Mouse (Mus musculus) CD4-positive helper T cell, adult 2 months (primary cell): ENCODE data around the gene Gpd1.
A peak's percentile ranks its signal among the peaks of the same experiment; 100 is the strongest.

Source experiments
- DNase-seq: peaks from one replicate; pipeline ENCODE4 v3.0.0-alpha.2; 2012; ENCODE audit warnings: low read depth, missing footprints, low spot score

Gene Gpd1

DNA sequence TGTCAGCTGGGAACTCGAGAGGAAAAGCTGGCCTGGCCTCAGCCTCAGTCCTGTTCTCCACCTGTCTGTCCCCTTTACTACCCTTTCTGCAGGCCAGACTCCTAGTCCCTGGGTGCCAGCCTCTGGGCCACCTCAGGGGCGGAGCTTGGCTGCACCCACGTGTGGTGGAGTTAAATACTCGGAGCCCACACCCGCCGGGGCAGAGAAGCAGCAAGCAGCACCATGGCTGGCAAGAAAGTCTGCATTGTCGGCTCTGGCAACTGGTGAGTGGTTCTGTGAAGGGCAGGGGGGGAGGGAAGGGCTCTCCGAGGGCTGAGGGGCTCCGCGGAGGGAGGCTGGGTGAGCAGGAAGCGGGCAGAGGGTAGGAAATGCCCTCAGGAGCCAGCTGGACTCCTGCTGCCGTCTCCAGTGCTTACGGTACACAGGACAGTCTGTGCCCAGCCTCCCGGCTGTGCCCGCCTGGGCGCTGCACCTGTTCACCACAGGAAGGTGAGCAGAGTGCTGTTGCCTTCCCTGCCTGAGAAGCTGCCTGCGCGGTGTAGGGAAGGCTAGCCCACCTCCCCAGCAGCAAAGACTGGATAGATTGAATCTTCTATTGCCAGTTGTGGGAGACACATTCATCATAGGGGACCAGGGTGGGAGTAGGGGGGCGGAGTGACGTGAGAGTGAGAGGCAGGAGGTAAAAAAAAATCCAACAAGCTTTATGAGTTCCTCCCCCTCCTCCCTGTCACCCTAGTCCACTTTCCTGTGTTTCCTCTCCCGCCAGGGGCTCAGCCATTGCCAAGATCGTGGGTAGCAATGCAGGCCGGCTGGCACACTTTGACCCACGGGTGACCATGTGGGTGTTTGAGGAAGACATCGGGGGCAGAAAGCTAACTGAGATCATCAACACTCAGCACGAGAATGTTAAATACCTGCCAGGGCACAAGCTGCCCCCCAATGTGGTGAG, at the start of gene Gpd1:
TSS of gene Gpd1 (plus strand) at position 130 of the 949 bp plus-strand sequence.
- DNase-seq: no peak

DNA sequence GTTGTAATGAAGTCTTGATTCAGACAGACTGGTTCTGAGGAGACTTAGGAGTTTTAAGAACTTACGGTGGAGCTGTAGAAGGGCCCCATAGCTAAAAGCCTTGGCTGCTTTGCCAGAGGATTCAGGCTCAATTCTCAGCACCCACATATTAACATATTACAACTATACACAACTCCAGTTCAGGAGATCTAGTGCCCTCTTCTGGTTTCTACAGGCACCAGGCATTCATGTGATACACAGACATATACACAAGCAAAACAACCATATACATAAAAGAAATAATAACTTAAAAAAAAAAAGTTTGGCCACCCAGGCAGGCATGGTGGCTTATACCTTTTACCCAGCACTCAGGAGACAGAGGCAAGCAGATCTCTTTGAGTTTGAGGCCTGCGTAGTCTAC, 49.8 kb upstream of the Gpd1 start:
- DNase-seq: no peak

GRCm38 (mm10) chr15:99668881-99669280, 48.4 kb upstream of the Gpd1 start:
- peak; percentile 75 for DNase-seq

DNA sequence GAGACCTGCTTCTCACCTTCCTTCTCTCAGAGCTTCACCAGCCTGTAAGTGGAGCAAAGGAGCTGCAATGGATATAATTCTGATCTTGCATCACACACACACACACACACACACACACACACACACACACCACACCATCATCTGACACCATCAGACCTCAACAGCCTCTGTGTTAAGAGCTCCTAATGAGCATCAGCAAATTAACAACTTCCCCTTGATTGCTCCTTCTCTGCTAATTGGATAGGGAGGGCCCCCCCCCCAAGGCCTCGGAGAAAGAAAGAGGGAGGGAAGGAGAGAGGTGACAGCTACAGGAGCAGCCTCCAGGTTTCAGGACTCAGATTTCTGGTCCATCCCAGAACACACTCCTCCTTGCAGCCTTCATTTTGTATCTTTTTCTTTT, 47.9 kb upstream of the Gpd1 start:
- no peak for DNase-seq

DNA sequence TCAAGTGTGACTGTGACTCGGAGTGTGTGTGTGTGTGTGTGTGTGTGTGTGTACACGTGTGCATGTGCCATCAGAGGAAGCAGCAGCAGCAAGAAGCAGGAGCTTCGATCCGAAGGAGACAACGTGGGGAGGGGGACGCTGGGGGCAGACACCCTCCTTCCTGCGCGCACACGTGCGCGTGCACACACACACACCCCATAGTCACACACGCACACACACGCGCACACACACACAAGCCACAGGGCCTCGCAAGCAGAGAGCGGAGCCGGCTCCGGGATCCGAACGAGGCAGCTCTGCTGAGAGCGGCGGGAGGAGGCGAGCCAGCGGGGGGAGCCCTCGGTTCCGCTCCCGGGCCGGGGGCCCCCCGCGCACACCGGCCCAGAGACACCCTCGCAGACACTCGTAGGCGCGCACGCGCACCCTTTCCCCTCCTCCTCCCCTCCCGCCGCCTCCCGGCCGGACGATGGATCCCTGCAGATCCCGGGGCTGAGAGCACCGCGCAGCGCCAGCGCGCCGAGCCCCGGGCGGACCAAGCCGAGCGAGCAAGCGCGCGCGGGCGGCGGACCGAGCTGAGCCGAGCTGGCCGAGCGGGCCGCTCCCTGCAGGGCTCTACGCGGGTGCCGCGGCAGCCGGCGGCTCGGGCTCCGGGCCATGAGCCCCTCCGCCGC, 47.0 kb upstream of the Gpd1 start, which contains the start of gene Asic1:
TSS of gene Asic1 (plus strand) at position 215 of the 668 bp plus-strand sequence.
- peak; percentile 16 for DNase-seq

DNA sequence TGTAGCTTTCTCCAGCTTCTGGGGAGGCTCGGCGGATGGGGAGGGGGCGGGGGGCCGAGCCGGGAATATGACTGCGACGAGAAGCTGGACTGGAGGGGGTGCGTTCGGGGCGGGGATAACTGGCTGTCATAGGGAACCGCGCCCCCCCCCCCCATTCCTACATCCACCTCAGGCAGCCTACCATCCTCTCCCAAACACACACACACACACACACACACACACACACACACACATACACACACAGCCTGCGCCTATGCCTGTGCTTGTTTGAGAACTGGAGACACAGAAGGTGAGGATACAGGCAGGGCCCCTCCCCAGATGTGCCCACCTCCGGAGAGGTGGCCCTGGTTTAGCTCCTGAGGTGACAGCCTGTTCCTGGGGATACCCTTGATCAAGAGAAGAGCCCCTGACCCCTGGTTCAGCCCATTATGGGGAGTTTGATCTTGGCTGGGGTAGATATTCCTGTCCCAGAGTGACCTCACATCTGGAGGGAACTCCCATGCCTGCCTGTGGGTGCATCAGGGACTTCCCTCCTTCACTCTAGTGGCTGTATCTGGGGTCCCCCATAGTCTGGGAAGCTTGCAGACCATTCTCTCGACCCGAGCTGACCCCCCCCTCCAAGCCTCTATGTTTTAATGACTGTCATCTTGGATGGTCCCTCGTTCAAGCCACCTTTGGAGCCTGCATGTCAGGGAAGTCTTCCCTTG, 46.2 kb upstream of the Gpd1 start:
- no peak for DNase-seq

- DNase-seq: no peak
These were observed 45.5 kb upstream of the Gpd1 start for GRCm38 (mm10) chr15:99671783-99672182.

DNA sequence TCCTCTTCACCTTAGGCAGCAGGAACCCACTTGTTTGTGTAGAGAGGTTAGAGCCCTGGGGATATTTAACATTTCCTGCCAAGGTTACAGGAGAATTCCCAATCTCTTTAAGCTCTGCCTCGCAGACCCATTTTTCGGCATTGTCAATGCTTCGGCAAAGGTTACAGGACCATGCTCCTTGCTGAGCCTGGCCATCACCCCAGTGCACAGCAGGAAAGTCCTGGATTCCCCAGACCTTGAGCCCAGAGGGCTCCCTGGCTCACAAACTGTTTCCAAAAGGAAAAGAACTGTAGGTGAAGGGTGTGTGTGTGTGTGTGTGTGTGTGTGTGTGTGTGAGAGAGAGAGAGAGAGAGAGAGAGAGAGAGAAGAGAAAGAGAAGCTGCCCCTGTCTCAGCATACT, 42.4 kb upstream of the Gpd1 start:
- no peak for DNase-seq

DNA sequence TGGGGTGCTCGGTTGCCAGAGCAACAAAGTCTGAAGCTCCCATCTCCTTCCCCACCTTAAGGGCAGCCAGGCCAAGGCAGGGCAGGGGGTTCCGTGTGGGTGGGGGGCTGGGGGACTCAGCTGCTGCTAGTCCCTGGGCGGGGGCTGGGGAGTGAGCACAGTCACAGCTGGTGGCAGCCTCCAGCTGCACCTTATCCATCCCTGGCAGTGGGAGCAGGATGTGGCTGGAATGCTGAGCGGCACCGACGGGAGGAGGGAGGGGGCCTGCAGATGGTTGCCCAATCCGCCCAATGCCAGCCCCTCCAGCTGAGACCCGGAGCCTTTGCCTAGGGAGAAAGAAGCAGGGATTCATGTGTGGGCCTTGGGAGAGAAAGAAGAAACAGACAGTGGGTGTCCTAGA, 40.2 kb upstream of the Gpd1 start:
- DNase-seq: no peak

DNA sequence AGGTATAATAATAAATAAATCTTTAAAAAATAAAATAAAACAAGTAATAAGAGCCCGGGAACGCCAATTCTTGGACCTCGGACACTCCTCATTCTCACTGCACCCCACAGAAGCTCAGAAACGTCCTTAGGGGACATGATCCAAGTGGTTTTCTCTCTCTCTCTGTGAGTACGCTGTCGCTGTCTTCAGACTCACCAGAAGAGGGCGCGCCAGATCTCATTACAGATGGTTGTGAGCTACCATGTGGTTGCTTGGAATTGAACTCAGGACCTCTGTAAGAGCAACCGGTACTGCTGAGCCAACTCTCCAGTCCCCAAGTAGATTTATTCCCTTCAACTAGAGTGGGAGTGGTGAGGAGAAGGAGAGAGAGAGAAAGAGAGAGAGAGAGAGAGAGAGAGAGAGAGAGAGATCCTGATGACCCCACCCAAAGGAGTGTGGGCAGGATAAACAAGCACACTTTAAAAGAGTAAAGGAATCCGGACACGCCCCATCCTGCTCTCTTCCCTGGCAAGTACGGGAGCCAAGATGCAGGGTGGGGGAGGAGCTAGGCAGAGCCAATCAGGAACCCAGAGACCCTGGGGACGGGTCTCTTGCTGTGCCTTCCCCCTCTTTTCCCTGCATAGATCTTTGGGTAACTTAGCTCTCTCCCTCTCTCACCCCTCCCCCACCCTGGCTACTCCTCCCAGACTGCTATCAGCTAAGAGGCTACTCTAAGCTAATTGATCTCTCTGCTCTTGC, 39.1 kb upstream of the Gpd1 start:
- DNase-seq: peak; percentile 48

DNA sequence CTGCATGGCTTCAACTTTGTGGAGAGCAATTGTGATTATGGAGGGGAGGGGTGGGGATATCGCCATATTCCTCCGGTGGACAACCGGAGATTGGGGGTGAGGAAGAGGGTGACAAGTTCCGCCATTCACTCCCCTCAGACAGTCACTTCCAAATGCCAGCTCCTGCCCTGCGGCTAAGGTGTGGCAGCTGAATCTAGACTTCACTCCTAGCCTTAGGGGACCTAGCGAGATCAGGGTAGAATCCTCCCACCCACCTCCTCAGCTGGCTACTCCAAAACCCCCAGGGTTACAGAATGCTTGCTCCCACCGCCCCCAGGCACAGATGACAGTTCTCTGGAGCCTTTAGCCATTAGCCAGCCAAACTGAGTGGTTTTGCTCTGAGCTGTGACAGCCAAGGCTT, 38.3 kb upstream of the Gpd1 start:
- no peak for DNase-seq

GRCm38 (mm10) chr15:99682880-99683279, 34.4 kb upstream of the Gpd1 start:
- no peak for DNase-seq

- no peak for DNase-seq
These were observed 33.2 kb upstream of the Gpd1 start for GRCm38 (mm10) chr15:99684156-99684555.

DNA sequence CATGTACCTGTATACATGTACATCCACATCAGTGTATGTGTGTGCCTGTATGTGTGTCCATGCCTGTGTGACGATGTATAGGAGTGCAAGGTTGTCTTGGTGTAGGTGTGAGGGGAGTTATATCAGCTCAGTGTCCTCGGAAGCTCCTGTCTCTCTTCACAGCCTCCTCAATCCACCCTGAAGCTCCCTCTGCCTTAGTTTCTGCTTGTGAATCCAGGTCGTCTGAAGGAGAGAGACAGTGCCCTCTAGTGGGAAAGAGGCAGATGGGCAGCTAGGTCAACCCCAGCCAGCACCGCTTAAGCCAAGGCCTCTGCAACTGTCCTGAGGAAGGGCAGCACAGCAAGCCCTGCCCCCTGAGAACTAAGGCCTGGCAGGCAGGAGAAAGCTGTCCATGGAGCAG, 28.6 kb upstream of the Gpd1 start:
- DNase-seq: peak; percentile 49

DNA sequence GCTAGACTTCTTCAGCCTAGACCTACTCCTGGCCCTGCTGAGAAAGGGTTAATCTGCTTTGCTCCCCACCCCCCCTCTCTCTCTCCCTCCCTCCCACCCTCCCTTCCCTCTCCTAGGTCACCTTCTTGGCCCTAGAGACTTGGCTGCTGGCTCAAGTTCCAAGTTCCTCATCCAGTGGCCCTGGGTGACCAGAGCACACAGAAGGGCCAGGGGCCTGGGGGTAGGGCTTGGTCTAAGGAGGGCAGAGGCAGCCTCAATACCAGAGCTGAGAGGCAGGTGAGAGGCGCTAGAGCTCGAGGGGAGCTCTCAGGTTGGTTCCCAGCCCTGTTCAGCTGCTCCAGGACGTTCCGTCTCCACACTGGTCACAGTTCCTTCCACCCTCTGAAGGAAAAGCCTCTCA, 26.4 kb upstream of the Gpd1 start:
- DNase-seq: no peak

GRCm38 (mm10) chr15:99691976-99692375, 25.3 kb upstream of the Gpd1 start:
- no peak for DNase-seq

DNA sequence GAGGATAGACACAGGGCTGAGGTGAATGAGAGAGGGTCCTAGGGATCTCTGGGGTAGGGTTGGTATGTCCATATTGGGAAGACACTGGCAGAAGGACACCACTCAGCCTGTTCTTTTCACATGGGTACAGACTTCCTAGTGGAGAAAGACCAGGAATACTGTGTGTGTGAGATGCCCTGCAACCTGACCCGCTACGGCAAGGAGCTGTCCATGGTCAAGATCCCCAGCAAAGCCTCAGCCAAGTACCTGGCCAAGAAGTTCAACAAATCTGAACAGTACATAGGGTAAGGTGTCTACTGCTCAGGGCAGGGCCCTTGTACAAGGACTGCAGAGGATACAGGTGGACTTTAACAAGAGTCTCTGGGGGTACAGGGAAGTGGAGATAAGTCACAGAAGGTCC, 20.0 kb upstream of the Gpd1 start:
- DNase-seq: no peak

- peak; percentile 35 for DNase-seq
These were observed 18.7 kb upstream of the Gpd1 start for GRCm38 (mm10) chr15:99698533-99699085.

DNA sequence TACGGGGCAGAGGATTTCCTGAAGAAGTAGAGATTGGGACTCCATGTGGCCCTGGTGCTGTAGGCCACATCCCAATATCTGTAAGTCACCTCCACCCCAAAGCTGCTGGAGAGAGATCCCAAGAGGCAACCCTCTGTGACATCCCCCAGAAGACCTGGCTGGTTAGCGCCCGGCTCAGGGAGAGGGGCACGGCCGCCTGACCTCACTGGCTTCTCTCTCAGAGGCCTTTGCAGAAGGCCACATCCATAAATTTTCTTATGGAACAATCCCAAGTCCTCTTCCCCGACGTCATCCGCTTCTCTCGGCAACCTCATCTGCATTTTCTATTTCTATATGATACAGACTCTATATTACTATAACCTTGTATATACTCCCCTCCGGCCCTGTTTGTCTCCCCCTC, 17.6 kb upstream of the Gpd1 start:
- DNase-seq: no peak

- no peak for DNase-seq
These were observed 16.9 kb upstream of the Gpd1 start for GRCm38 (mm10) chr15:99700219-99701106.
